Mouse (Mus musculus) neural tube, embryonic 13.5 days (tissue): ENCODE results near the gene Rps8. TPM values are rescaled to one million over a fixed set of nuclear protein-coding genes. Genes with fewer than 3 reads are reported as not detected.

Experiments
- microRNA-seq: library from miRNA; unstranded; fragments of <30 nt; microRNA quantifications from one replicate; pipeline ENCODE4, GENCODE M21; 2016
- polyA plus RNA-seq: library from polyadenylated mRNA; unstranded; fragments of >200 nt; fragmentation: Nextera tagmentation; extraction: Ambion mirVana; gene quantifications from 2 replicates; pipeline ENCODE4 v1.2.1, GENCODE M21; 2015

Rps8 gene
- polyA plus RNA-seq, 1 experiment from 2014 or later: 532 TPM

Small RNA genes lying within 50 kb of the gene (microRNA-seq; reads per million reads assigned to microRNA genes)
- not detected for gene Gm22398

Other genes starting within 250 kb of the Rps8 start
- gene Urod, start 161.8 kb downstream of the Rps8 start, polyA plus RNA-seq: 72.7 and 76.8 TPM in 2 replicates
- gene Hectd3, start 160.9 kb downstream of the Rps8 start, polyA plus RNA-seq: 25.6 and 26.7 TPM in 2 replicates
- 45.8 and 48.9 TPM in 2 replicates for gene Eif2b3, start 136.8 kb downstream of the Rps8 start, polyA plus RNA-seq
- gene Ptch2, start 60.2 kb downstream of the Rps8 start, polyA plus RNA-seq: 6.4 and 7.4 TPM in 2 replicates
- gene Btbd19, start 30.5 kb downstream of the Rps8 start, polyA plus RNA-seq: 3.2 and 4.7 TPM in 2 replicates
- not detected in 2 replicates for gene Tctex1d4, start 29.4 kb downstream of the Rps8 start, polyA plus RNA-seq
- 16.0 and 20.7 TPM in 2 replicates for gene Plk3, start 22.3 kb downstream of the Rps8 start, polyA plus RNA-seq
- 11.8 and 16.1 TPM in 2 replicates for gene Kif2c, start 26.4 kb upstream of the Rps8 start, polyA plus RNA-seq
- gene Tmem53, start 95.7 kb upstream of the Rps8 start, polyA plus RNA-seq: 5.9 and 6.5 TPM in 2 replicates
- gene Armh1, start 95.9 kb upstream of the Rps8 start, polyA plus RNA-seq: 0.28 and 0.66 TPM in 2 replicates